Mouse (Mus musculus) forebrain, embryonic 15.5 days (tissue): ENCODE measurements at regions not wholly inside any gene's neighbourhood (a gene's known extent, or its start where the extent isn't known, plus 50 kb on each side); places are given as distances from the start of the nearest gene placed in this dataset.
A peak's percentile ranks its signal among the peaks of the same experiment; 100 is the strongest.

Experiments used
- ATAC-seq: fragments of 200-750 bp; cut with Nextera tagmentation; replicated peaks from 2 replicates; pipeline ENCODE4 v1.8.0; 2017; ENCODE audit warnings: mild to moderate bottlenecking, moderate TSS enrichment, moderate library complexity
- H3K27ac ChIP-seq: fragments of 300-500 bp; sonication (generic); replicated peaks from 2 replicates; pipeline ENCODE4 v1.5.1; 2015; ENCODE audit warnings: mild to moderate bottlenecking, inconsistent platforms
- H3K27me3 ChIP-seq: fragments of 300-500 bp; sonication (generic); 2 replicates; pipeline ENCODE4 v1.6.1; 2015; ENCODE audit warnings: inconsistent platforms
- H3K36me3 ChIP-seq: fragments of 300-500 bp; sonication (generic); 2 replicates; pipeline ENCODE4 v1.6.1; 2015; ENCODE audit warnings: mild to moderate bottlenecking, inconsistent platforms
- H3K4me1 ChIP-seq: fragments of 300-500 bp; sonication (generic); 2 replicates; pipeline ENCODE4 v1.6.1; 2015; ENCODE audit warnings: inconsistent platforms
- H3K4me2 ChIP-seq: fragments of 300-500 bp; sonication (generic); replicated peaks from 2 replicates; pipeline ENCODE4 v1.6.1; 2015; ENCODE audit warnings: mild to moderate bottlenecking, inconsistent platforms
- H3K4me3 ChIP-seq: fragments of 300-500 bp; sonication (generic); 2 replicates; pipeline ENCODE4 v1.5.1; 2015; ENCODE audit warnings: mild to moderate bottlenecking, inconsistent platforms
- H3K9ac ChIP-seq: fragments of 300-500 bp; sonication (generic); replicated peaks from 2 replicates; pipeline ENCODE4 v1.6.1; 2015; ENCODE audit warnings: mild to moderate bottlenecking, inconsistent platforms
- H3K9me3 ChIP-seq: fragments of 300-500 bp; sonication (generic); 2 replicates; pipeline ENCODE4 v1.6.1; 2016; ENCODE audit warnings: inconsistent platforms
- WGBS: fragments of 180-500 bp; shearing (Covaris S2); methylation state at CpG from one replicate; pipeline ENCODE4 v1.1.7; 2015; ENCODE audit warnings: mixed read lengths; 5-methylcytosine and 5-hydroxymethylcytosine counted together

GRCm38 (mm10) chr3:147153998-147154397, 301.8 kb downstream of the Ttll7 start:
- Histone ChIP-seq H3K4me2 (no peak overlapping the region), H3K4me3 (no peak overlapping the region), H3K36me3 (no peaks in the 10 kb centered on the region), H3K9ac (no peak overlapping the region), H3K4me1 (no peaks in the 10 kb centered on the region), H3K27me3 (no peaks in the 10 kb centered on the region), H3K27ac (no peak overlapping the region), H3K9me3 (no peaks in the 10 kb centered on the region)
- 63% methylated on average over 2 of the region's 2 CpGs for WGBS
- ATAC-seq: no peak

GRCm38 (mm10) chr3:147163126-147163525, 311.0 kb downstream of the Ttll7 start:
- H3K9me3 ChIP-seq: no peaks in the 10 kb centered on the region
- no peaks in the 10 kb centered on the region for H3K36me3 ChIP-seq
- 68% methylated on average over 10 of the region's 10 CpGs for WGBS
- peaks cover 13% of the 10 kb centered on the region for H3K4me1 ChIP-seq
- H3K27ac ChIP-seq: no peak overlapping the region
- no peak for ATAC-seq
- no peak overlapping the region for H3K4me3 ChIP-seq
- no peak overlapping the region for H3K9ac ChIP-seq
- H3K27me3 ChIP-seq: no peaks in the 10 kb centered on the region
- no peak overlapping the region for H3K4me2 ChIP-seq

- Histone ChIP-seq H3K27ac (no peak overlapping the region), H3K27me3 (no peaks in the 10 kb centered on the region), H3K9me3 (no peaks in the 10 kb centered on the region), H3K4me2 (no peak overlapping the region), H3K9ac (no peak overlapping the region), H3K36me3 (no peaks in the 10 kb centered on the region), H3K4me3 (no peak overlapping the region), H3K4me1 (peaks cover 13% of the 10 kb centered on the region)
- no peak for ATAC-seq
- WGBS: 78% methylated on average over 5 of the region's 5 CpGs
Measured at GRCm38 (mm10) chr3:147163540-147163939, 311.4 kb downstream of the Ttll7 start.

- peaks cover 13% of the 10 kb centered on the region for H3K4me1 ChIP-seq
- no peaks in the 10 kb centered on the region for H3K9me3 ChIP-seq
- 93% methylated on average over 6 of the region's 6 CpGs for WGBS
- no peaks in the 10 kb centered on the region for H3K27me3 ChIP-seq
- no peak overlapping the region for H3K4me3 ChIP-seq
- ATAC-seq: no peak
- H3K4me2 ChIP-seq: no peak overlapping the region
- H3K9ac ChIP-seq: no peak overlapping the region
- no peaks in the 10 kb centered on the region for H3K36me3 ChIP-seq
- no peak overlapping the region for H3K27ac ChIP-seq
Measured at GRCm38 (mm10) chr3:147164931-147165330, 312.8 kb downstream of the Ttll7 start.

GRCm38 (mm10) chr3:147166555-147166954, 314.4 kb downstream of the Ttll7 start:
- H3K4me1 ChIP-seq: peaks cover 9% of the 10 kb centered on the region; the same call in 1 of the 2 replicates
- WGBS: 30% methylated on average over 5 of the region's 5 CpGs

GRCm38 (mm10) chr3:147169215-147169614, 317.0 kb downstream of the Ttll7 start:
- Histone ChIP-seq H3K9me3 (no peaks in the 10 kb centered on the region), H3K9ac (no peak overlapping the region), H3K4me2 (no peak overlapping the region), H3K27ac (no peak overlapping the region), H3K4me1 (peaks cover 7% of the 10 kb centered on the region; the same call in 1 of the 2 replicates), H3K36me3 (no peaks in the 10 kb centered on the region), H3K27me3 (no peaks in the 10 kb centered on the region), H3K4me3 (no peak overlapping the region)
- no peak for ATAC-seq
- WGBS: 95% methylated on average over 2 of the region's 2 CpGs

More at GRCm38 (mm10) chr3:147166555-147166954, 314.4 kb downstream of the Ttll7 start:
- H3K27me3 ChIP-seq: no peaks in the 10 kb centered on the region
- no peaks in the 10 kb centered on the region for H3K36me3 ChIP-seq
- no peak overlapping the region for H3K4me3 ChIP-seq
- no peak overlapping the region for H3K27ac ChIP-seq
- H3K4me2 ChIP-seq: no peak overlapping the region
- no peak for ATAC-seq
- no peak overlapping the region for H3K9ac ChIP-seq
- H3K9me3 ChIP-seq: no peaks in the 10 kb centered on the region

- Histone ChIP-seq H3K4me2 (no peak overlapping the region), H3K36me3 (no peaks in the 10 kb centered on the region), H3K4me3 (no peak overlapping the region), H3K4me1 (peaks cover 7% of the 10 kb centered on the region; the same call in 1 of the 2 replicates), H3K9ac (no peak overlapping the region), H3K27ac (no peak overlapping the region), H3K27me3 (no peaks in the 10 kb centered on the region), H3K9me3 (no peaks in the 10 kb centered on the region)
- 63% methylated on average over 2 of the region's 2 CpGs for WGBS
- no peak for ATAC-seq
Measured at GRCm38 (mm10) chr3:147170106-147170505, 317.9 kb downstream of the Ttll7 start.

- no peaks in the 10 kb centered on the region for H3K9me3 ChIP-seq
- H3K27me3 ChIP-seq: no peaks in the 10 kb centered on the region
- no peak overlapping the region for H3K4me3 ChIP-seq
- ATAC-seq: no peak
- peaks cover 39% of the 10 kb centered on the region for H3K4me1 ChIP-seq
- no peaks in the 10 kb centered on the region for H3K36me3 ChIP-seq
- H3K9ac ChIP-seq: no peak overlapping the region
- 81% methylated on average over 6 of the region's 6 CpGs for WGBS
- H3K4me2 ChIP-seq: no peak overlapping the region
- no peak overlapping the region for H3K27ac ChIP-seq
Measured at GRCm38 (mm10) chr3:147178746-147179145, 326.6 kb downstream of the Ttll7 start.

GRCm38 (mm10) chr3:147180711-147181110, 328.5 kb downstream of the Ttll7 start:
- H3K4me2 ChIP-seq: no peak overlapping the region
- ATAC-seq: no peak
- no peak overlapping the region for H3K9ac ChIP-seq
- no peaks in the 10 kb centered on the region for H3K27me3 ChIP-seq
- H3K36me3 ChIP-seq: no peaks in the 10 kb centered on the region
- 56% methylated on average over 4 of the region's 4 CpGs for WGBS
- H3K4me1 ChIP-seq: peaks cover 45% of the 10 kb centered on the region
- H3K9me3 ChIP-seq: no peaks in the 10 kb centered on the region
- no peak overlapping the region for H3K4me3 ChIP-seq
- peak overlapping the region; percentile 67 for H3K27ac ChIP-seq

- Histone ChIP-seq H3K27me3 (no peaks in the 10 kb centered on the region), H3K27ac (peak overlapping the region; percentile 67), H3K9me3 (no peaks in the 10 kb centered on the region), H3K9ac (no peak overlapping the region), H3K4me1 (peaks cover 42% of the 10 kb centered on the region), H3K36me3 (no peaks in the 10 kb centered on the region), H3K4me3 (no peak overlapping the region), H3K4me2 (peak overlapping the region; percentile 26)
- 2% methylated on average over 20 of the region's 20 CpGs for WGBS
- peak; percentile 38 for ATAC-seq
Measured at GRCm38 (mm10) chr3:147181501-147182365, 329.6 kb downstream of the Ttll7 start.

- Histone ChIP-seq H3K27me3 (no peaks in the 10 kb centered on the region), H3K4me3 (no peak overlapping the region), H3K9ac (no peak overlapping the region), H3K4me2 (peak overlapping the region; percentile 26), H3K9me3 (no peaks in the 10 kb centered on the region), H3K4me1 (peaks cover 42% of the 10 kb centered on the region), H3K27ac (peak overlapping the region; percentile 67), H3K36me3 (no peaks in the 10 kb centered on the region)
- ATAC-seq: peak; percentile 91
- 12% methylated on average over 15 of the region's 15 CpGs for WGBS
Measured at GRCm38 (mm10) chr3:147182366-147182875, 330.3 kb downstream of the Ttll7 start.

- WGBS: 28% methylated on average over 11 of the region's 11 CpGs
- ATAC-seq: 0 out of 2 replicates have a peak, but pooled peaks have one; percentile 36
- H3K9me3 ChIP-seq: no peaks in the 10 kb centered on the region
- no peak overlapping the region for H3K4me3 ChIP-seq
- no peak overlapping the region for H3K9ac ChIP-seq
- H3K36me3 ChIP-seq: no peaks in the 10 kb centered on the region
- H3K27me3 ChIP-seq: no peaks in the 10 kb centered on the region
- peak overlapping the region; percentile 61 for H3K27ac ChIP-seq
- H3K4me1 ChIP-seq: peaks cover 33% of the 10 kb centered on the region
- no peak overlapping the region for H3K4me2 ChIP-seq
Measured at GRCm38 (mm10) chr3:147183656-147184290, 331.6 kb downstream of the Ttll7 start.
